ENCODE assay signal across 8 mouse cellular contexts in the genomic region with DNA sequence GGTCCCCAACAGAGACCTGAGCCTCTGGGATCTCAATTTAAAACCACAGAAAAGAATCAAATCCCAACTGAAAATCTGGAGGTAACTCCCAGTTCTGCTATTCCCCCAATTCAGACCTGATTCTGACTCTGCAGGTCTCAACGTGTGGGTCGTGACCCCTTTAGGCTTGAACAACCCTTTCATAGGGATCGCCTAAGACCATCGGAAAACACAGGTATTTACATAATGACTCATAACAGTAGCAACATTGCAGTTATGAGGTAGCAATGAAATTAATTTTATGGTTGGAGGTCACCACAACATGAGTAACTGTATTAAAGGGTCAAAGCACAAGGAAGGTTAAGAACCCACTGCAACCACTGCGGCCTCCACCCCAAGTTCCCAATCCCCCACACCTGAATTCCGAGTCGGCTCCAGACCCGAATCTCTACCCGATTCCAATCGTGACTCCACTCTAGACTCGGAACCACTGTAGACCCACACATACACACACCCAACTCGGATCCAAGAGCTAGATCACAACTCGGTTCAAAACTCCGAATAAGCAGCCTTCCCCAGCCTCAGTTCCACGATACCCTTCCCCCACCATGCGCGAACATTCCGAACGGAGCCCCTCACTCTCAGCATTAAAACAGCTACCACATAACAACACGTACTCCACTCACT.
A peak's percentile ranks its signal among the peaks of the same experiment; 100 is the strongest.
DNase-seq lines count a peak whose midpoint lies in the region; ATAC-seq and TF ChIP-seq lines count a peak whose summit lies in the region.

No protein-coding gene starts in this region.

- peaks cover 7 to 35% of the 10 kb centered on the region in 2 experiments for H3K4me1 ChIP-seq in heart, embryonic 14.5 days (ENCODE audit: control insufficient read depth in 2 of 2, insufficient read depth in 2 of 2, low read length in 2 of 2)
- H3K4me1 ChIP-seq in E14TG2a.4 (replicated peaks; ENCODE audit: low read depth, low read length), result peaks cover 42% of the 10 kb centered on the region
- H3K4me1 ChIP-seq in forebrain, embryonic 15.5 days, result peaks cover 18% of the 10 kb centered on the region
- peaks cover 7% of the 10 kb centered on the region for H3K4me1 ChIP-seq in liver, embryonic 16.5 days (ENCODE audit: control insufficient read depth, low read depth, low read length)

- peak overlapping the region; percentile 62 for H3K4me2 ChIP-seq in heart, embryonic 14.5 days (ENCODE audit: low read length)
- peak overlapping the region; percentile 52 for H3K4me2 ChIP-seq in forebrain, embryonic 15.5 days (replicated peaks)
- peak overlapping the region; percentile 64 for H3K4me2 ChIP-seq in liver, embryonic 16.5 days (ENCODE audit: low read depth, low read length)

- DNase-seq in heart, adult 9 months (ENCODE audit: low spot score in 2 of 2), result no peak
- no peak for DNase-seq in left cerebral cortex, adult 9 months (ENCODE audit: low spot score in 2 of 2)
- DNase-seq in layer of hippocampus, postnatal 14 days (ENCODE audit: low spot score in 2 of 2), result no peak
- no peak for DNase-seq in Muller cell, postnatal 12 days (ENCODE audit: inconsistent ontology term)

- peak overlapping the region; percentile 86 to 92 for H3K27ac ChIP-seq in heart, embryonic 14.5 days (replicated peaks in 1 of 2; ENCODE audit: control insufficient read depth in 1 of 2, insufficient read depth in 1 of 2, low read depth in 2 of 2, low read length in 2 of 2)
- peak overlapping the region; percentile 73; the same call in 1 of the 2 replicates for H3K27ac ChIP-seq in forebrain, embryonic 15.5 days (replicated peaks)
- peak overlapping the region; percentile 4; the same call in 1 of the 2 replicates for H3K27ac ChIP-seq in liver, embryonic 16.5 days (ENCODE audit: low read length)

- peaks cover 21% of the 10 kb centered on the region for H3K36me3 ChIP-seq in heart, embryonic 14.5 days (ENCODE audit: control insufficient read depth, insufficient read depth, low read length)
- peaks cover 22% of the 10 kb centered on the region for H3K36me3 ChIP-seq in E14TG2a.4 (ENCODE audit: insufficient read depth, low read length)
- H3K36me3 ChIP-seq in forebrain, embryonic 15.5 days, result no peaks in the 10 kb centered on the region
- H3K36me3 ChIP-seq in liver, embryonic 16.5 days (ENCODE audit: control insufficient read depth, insufficient read depth), result no peaks in the 10 kb centered on the region

- peak overlapping the region; percentile 74 for H3K9ac ChIP-seq in heart, embryonic 14.5 days (ENCODE audit: low read length)
- peak overlapping the region; percentile 50 for H3K9ac ChIP-seq in forebrain, embryonic 15.5 days (replicated peaks)
- H3K9ac ChIP-seq in liver, embryonic 16.5 days (ENCODE audit: low read depth, low read length), result peak overlapping the region; percentile 62

- peaks cover 15% of the 10 kb centered on the region; the same call in 1 of the 2 replicates for H3K9me3 ChIP-seq in heart, embryonic 14.5 days (ENCODE audit: control insufficient read depth, low read length)
- peaks cover 46% of the 10 kb centered on the region for H3K9me3 ChIP-seq in E14TG2a.4 (ENCODE audit: low read length)
- 0 out of 2 replicates have a peak, but pooled peaks cover 3% of the 10 kb centered on the region for H3K9me3 ChIP-seq in forebrain, embryonic 15.5 days
- no peaks in the 10 kb centered on the region for H3K9me3 ChIP-seq in liver, embryonic 16.5 days (replicated peaks; ENCODE audit: control insufficient read depth, low read length)

- H3K27me3 ChIP-seq in heart, embryonic 14.5 days (ENCODE audit: control insufficient read depth, insufficient read depth, low read length), result no peaks in the 10 kb centered on the region
- H3K27me3 ChIP-seq in E14TG2a.4 (ENCODE audit: insufficient read depth, low read length), result peaks cover 10% of the 10 kb centered on the region
- H3K27me3 ChIP-seq in forebrain, embryonic 15.5 days, result no peaks in the 10 kb centered on the region
- no peaks in the 10 kb centered on the region for H3K27me3 ChIP-seq in liver, embryonic 16.5 days (ENCODE audit: control insufficient read depth, insufficient read depth, low read depth, low read length)

- peak overlapping the region; percentile 52 to 91 for H3K4me3 ChIP-seq in heart, embryonic 14.5 days (ENCODE audit: control insufficient read depth in 1 of 2, insufficient read depth in 1 of 2, low read depth in 1 of 2, low read length in 2 of 2)
- peak overlapping the region; percentile 82 for H3K4me3 ChIP-seq in E14TG2a.4 (replicated peaks; ENCODE audit: low read length)
- peak overlapping the region; percentile 60 for H3K4me3 ChIP-seq in forebrain, embryonic 15.5 days
- H3K4me3 ChIP-seq in liver, embryonic 16.5 days (ENCODE audit: low read depth, low read length), result peak overlapping the region; percentile 70

- TF ChIP-seq CTCF in E14TG2a.4 (conservative IDR thresholded peaks at IDR 0.05; ENCODE audit: low read length), result no peak

- 52% methylated on average over 20 of the region's 20 CpGs for WGBS in heart, embryonic 14.5 days
- WGBS in forebrain, embryonic 15.5 days, result 56% methylated on average over 20 of the region's 20 CpGs
- WGBS in liver, embryonic 16.5 days (ENCODE audit: insufficient replicate concordance), result 46% methylated on average over 20 of the region's 20 CpGs

- ATAC-seq in heart, embryonic 14.5 days (ENCODE audit: insufficient number of reproducible peaks, insufficient read depth, low FRiP score, low read depth), result no peak
- ATAC-seq in forebrain, embryonic 15.5 days (replicated peaks), result no peak
- no peak for ATAC-seq in liver, embryonic 16.5 days (ENCODE audit: low read depth)

Comparison
In these comparisons a context has a peak if more than half of its experiments do, and no peak if none do; other contexts are left out.
1. H3K27ac ChIP-seq: peak in every context shown above with its lines; median percentile 89 in heart, embryonic 14.5 days; 73 in forebrain, embryonic 15.5 days; 4 in liver, embryonic 16.5 days.